Mouse (Mus musculus) hindlimb bud, embryonic 11.5 days (tissue): ENCODE data around the gene Runx2.

Experiments used
- DNase-seq: peaks from one replicate; pipeline ENCODE4 v3.0.0-alpha.2; 2012; ENCODE audit warnings: low read depth, low spot score; ENCODE audit errors: extremely low spot score

The Runx2 gene

GRCm38 (mm10) chr17:44770871-44771270 lies 43.7 kb downstream of the Runx2 start:
- no peak for DNase-seq

- DNase-seq = no peak
These were observed 46.1 kb downstream of the Runx2 start for GRCm38 (mm10) chr17:44768522-44768921.

- DNase-seq = no peak
These were observed 47.2 kb downstream of the Runx2 start for GRCm38 (mm10) chr17:44767375-44767774.

GRCm38 (mm10) chr17:44766975-44767374 lies 47.6 kb downstream of the Runx2 start:
- DNase-seq = no peak

- DNase-seq = no peak
These were observed 48.3 kb downstream of the Runx2 start for GRCm38 (mm10) chr17:44766318-44766717.

- no peak for DNase-seq
These were observed 69.2 kb downstream of the Runx2 start for GRCm38 (mm10) chr17:44745378-44745777.

GRCm38 (mm10) chr17:44743780-44744179 lies 70.8 kb downstream of the Runx2 start:
- DNase-seq = no peak

GRCm38 (mm10) chr17:44742246-44742645 lies 72.4 kb downstream of the Runx2 start:
- no peak for DNase-seq

GRCm38 (mm10) chr17:44738121-44738637 lies 76.4 kb downstream of the Runx2 start:
- no peak for DNase-seq

GRCm38 (mm10) chr17:44737275-44738120 lies 77.1 kb downstream of the Runx2 start:
- no peak for DNase-seq

- no peak for DNase-seq
These were observed 78.5 kb downstream of the Runx2 start for GRCm38 (mm10) chr17:44735991-44736561.

- DNase-seq = no peak
These were observed 79.2 kb downstream of the Runx2 start for GRCm38 (mm10) chr17:44735223-44735990.

GRCm38 (mm10) chr17:44734501-44735222 lies 79.9 kb downstream of the Runx2 start:
- no peak for DNase-seq

- no peak for DNase-seq
These were observed 80.9 kb downstream of the Runx2 start for GRCm38 (mm10) chr17:44733544-44734310.

GRCm38 (mm10) chr17:44728464-44728863 lies 86.1 kb downstream of the Runx2 start:
- no peak for DNase-seq

- no peak for DNase-seq
These were observed 86.9 kb downstream of the Runx2 start for GRCm38 (mm10) chr17:44727675-44728074.

- no peak for DNase-seq
These were observed 89.7 kb downstream of the Runx2 start for GRCm38 (mm10) chr17:44724805-44725480.

GRCm38 (mm10) chr17:44724255-44724654 lies 90.3 kb downstream of the Runx2 start:
- DNase-seq = no peak

- no peak for DNase-seq
These were observed 92.3 kb downstream of the Runx2 start for GRCm38 (mm10) chr17:44722103-44722792.
